ENCODE assay signal across 8 mouse cellular contexts in genomic region chr11:75467512-75468215, GRCm38 (mm10). TPM values are rescaled to one million over a fixed set of nuclear protein-coding genes. Genes with fewer than 3 reads are reported as not detected.
DNase-seq lines count a peak whose midpoint lies in the region; ATAC-seq and TF ChIP-seq lines count a peak whose summit lies in the region.

No protein-coding gene starts in this region.

- peak overlapping the region in 1 of 2 experiments; percentile 44; a peak in 2 of 4 replicates for H3K27ac ChIP-seq in heart, embryonic 14.5 days (replicated peaks in 1 of 2; ENCODE audit: control insufficient read depth in 1 of 2, insufficient read depth in 1 of 2, low read depth in 2 of 2, low read length in 2 of 2)
- H3K27ac ChIP-seq in kidney, embryonic 14.5 days (ENCODE audit: low read depth, low read length), result no peak overlapping the region
- no peak overlapping the region for H3K27ac ChIP-seq in lung, postnatal 0 days (ENCODE audit: low read length)
- no peak overlapping the region for H3K27ac ChIP-seq in olfactory bulb, adult 2 months (ENCODE audit: insufficient read depth, low read depth, low read length)

- peaks cover 74% of the 10 kb centered on the region for H3K4me1 ChIP-seq in erythroblast, embryonic 14.5 days (ENCODE audit: control insufficient read depth)
- H3K4me1 ChIP-seq in heart, embryonic 14.5 days (ENCODE audit: control insufficient read depth in 2 of 2, insufficient read depth in 2 of 2, low read length in 2 of 2), result peaks cover 19 to 27% of the 10 kb centered on the region in 2 experiments
- peaks cover 16% of the 10 kb centered on the region for H3K4me1 ChIP-seq in kidney, embryonic 14.5 days (ENCODE audit: control insufficient read depth, insufficient read depth, low read length)
- H3K4me1 ChIP-seq in lung, postnatal 0 days (ENCODE audit: insufficient read depth, low read depth, low read length), result no peaks in the 10 kb centered on the region
- H3K4me1 ChIP-seq in olfactory bulb, adult 2 months (ENCODE audit: control insufficient read depth, insufficient read depth, low read length), result peaks cover 18% of the 10 kb centered on the region

- TF ChIP-seq CTCF in lung, postnatal 0 days (IDR thresholded peaks at IDR 0.05), result peak; percentile 36
- TF ChIP-seq CTCF in olfactory bulb, adult 2 months (IDR thresholded peaks at IDR 0.05; ENCODE audit: insufficient read depth, low read depth, low read length), result no peak

- peak overlapping the region; percentile 69 for H3K4me3 ChIP-seq in erythroblast, embryonic 14.5 days (replicated peaks)
- H3K4me3 ChIP-seq in heart, embryonic 14.5 days (ENCODE audit: control insufficient read depth in 1 of 2, insufficient read depth in 1 of 2, low read depth in 1 of 2, low read length in 2 of 2), result peak overlapping the region; percentile 50 to 52
- H3K4me3 ChIP-seq in kidney, embryonic 14.5 days (ENCODE audit: low read length), result peak overlapping the region; percentile 44
- peak overlapping the region; percentile 40 for H3K4me3 ChIP-seq in lung, postnatal 0 days (ENCODE audit: low read depth, low read length)
- H3K4me3 ChIP-seq in olfactory bulb, adult 2 months (ENCODE audit: insufficient read depth, low read depth, low read length), result peak overlapping the region; percentile 10; the same call in 1 of the 2 replicates

- no peaks in the 10 kb centered on the region for H3K27me3 ChIP-seq in erythroblast, embryonic 14.5 days (ENCODE audit: control insufficient read depth)
- H3K27me3 ChIP-seq in heart, embryonic 14.5 days (ENCODE audit: control insufficient read depth, insufficient read depth, low read length), result no peaks in the 10 kb centered on the region
- no peaks in the 10 kb centered on the region for H3K27me3 ChIP-seq in kidney, embryonic 14.5 days (ENCODE audit: control insufficient read depth, insufficient read depth, low read length)
- H3K27me3 ChIP-seq in lung, postnatal 0 days (replicated peaks; ENCODE audit: insufficient read depth, low read length), result no peaks in the 10 kb centered on the region

- peak overlapping the region; percentile 87 for H3K4me2 ChIP-seq in heart, embryonic 14.5 days (ENCODE audit: low read length)
- H3K4me2 ChIP-seq in kidney, embryonic 14.5 days (replicated peaks; ENCODE audit: low read depth, low read length), result peak overlapping the region; percentile 76
- H3K4me2 ChIP-seq in lung, postnatal 0 days (replicated peaks; ENCODE audit: low read depth, low read length), result peak overlapping the region; percentile 68

- H3K9ac ChIP-seq in heart, embryonic 14.5 days (ENCODE audit: low read length), result peak overlapping the region; percentile 77
- H3K9ac ChIP-seq in kidney, embryonic 14.5 days (ENCODE audit: low read depth, low read length), result peak overlapping the region; percentile 61
- H3K9ac ChIP-seq in lung, postnatal 0 days (replicated peaks; ENCODE audit: low read depth), result peak overlapping the region; percentile 43

- WGBS in heart, embryonic 14.5 days, result 9% methylated on average over 19 of the region's 19 CpGs
- 18% methylated on average over 19 of the region's 19 CpGs for WGBS in kidney, embryonic 14.5 days
- WGBS in lung, postnatal 0 days, result 15% methylated on average over 19 of the region's 19 CpGs
- 22% methylated on average over 19 of the region's 19 CpGs for WGBS in olfactory bulb, adult 2 months

- TF ChIP-seq POLR2A in olfactory bulb, adult 2 months (IDR thresholded peaks at IDR 0.05; ENCODE audit: insufficient read depth, low read depth, low read length), result no peak

- no peak for TF ChIP-seq EP300 in lung, postnatal 0 days (IDR thresholded peaks at IDR 0.05)

- peak; percentile 70 for ATAC-seq in heart, embryonic 14.5 days (ENCODE audit: insufficient number of reproducible peaks, insufficient read depth, low FRiP score, low read depth)
- ATAC-seq in kidney, embryonic 14.5 days (ENCODE audit: low FRiP score, low TSS enrichment), result peak; percentile 85
- ATAC-seq in lung, postnatal 0 days, result peak; percentile 56

- peaks cover 3% of the 10 kb centered on the region for H3K9me3 ChIP-seq in erythroblast, embryonic 14.5 days (ENCODE audit: control insufficient read depth, low read length)
- no peaks in the 10 kb centered on the region for H3K9me3 ChIP-seq in heart, embryonic 14.5 days (ENCODE audit: control insufficient read depth, low read length)
- peaks cover 3% of the 10 kb centered on the region; the same call in 1 of the 2 replicates for H3K9me3 ChIP-seq in kidney, embryonic 14.5 days (ENCODE audit: control insufficient read depth, low read length)
- H3K9me3 ChIP-seq in lung, postnatal 0 days (ENCODE audit: low read length), result no peaks in the 10 kb centered on the region

- peak; percentile 21 for DNase-seq in cerebellum, adult 9-11 months
- no peak for DNase-seq in cerebellum, adult 11-12 months
- peak; percentile 75 for DNase-seq in lung, postnatal 0 days (ENCODE audit: low spot score)
- DNase-seq in natural killer cell, adult 2 months (ENCODE audit: low spot score in 2 of 2), result no peak

- peaks cover 49% of the 10 kb centered on the region for H3K36me3 ChIP-seq in erythroblast, embryonic 14.5 days (ENCODE audit: control insufficient read depth)
- peaks cover 31% of the 10 kb centered on the region for H3K36me3 ChIP-seq in heart, embryonic 14.5 days (ENCODE audit: control insufficient read depth, insufficient read depth, low read length)
- H3K36me3 ChIP-seq in kidney, embryonic 14.5 days (ENCODE audit: control insufficient read depth, insufficient read depth, low read length), result peaks cover 10% of the 10 kb centered on the region; the same call in 1 of the 2 replicates
- peaks cover 13% of the 10 kb centered on the region for H3K36me3 ChIP-seq in lung, postnatal 0 days (ENCODE audit: insufficient read depth, low read length)

RNA-seq across cellular contexts. Expression of gene Tlcd2, which starts 6.1 kb away (rescaled TPM):
- polyA plus RNA-seq in erythroblast, embryonic 14.5 days (2012), result 0.15 and 0.41 TPM in 2 replicates
- 10.3 and 13.4 TPM in 2 replicates for polyA plus RNA-seq in heart, embryonic 14.5 days (2014; fragmentation: Nextera tagmentation; extraction: Ambion mirVana)
- polyA plus RNA-seq in kidney, embryonic 14.5 days (2014; fragmentation: Nextera tagmentation; extraction: Ambion mirVana), result 20.7 and 21.0 TPM in 2 replicates
- polyA plus RNA-seq in lung, postnatal 0 days (2015; fragmentation: Nextera tagmentation; extraction: Ambion mirVana), result 6.1 and 8.7 TPM in 2 replicates
- not detected in 2 replicates for polyA plus RNA-seq in olfactory bulb, adult 2 months (2012; ENCODE audit: insufficient read depth, insufficient read length, low replicate concordance, missing spikeins)

RNA-seq across cellular contexts. Expression of gene Wdr81, which starts 13.1 kb away (rescaled TPM):
- 11.2 and 11.7 TPM in 2 replicates for polyA plus RNA-seq in erythroblast, embryonic 14.5 days (2012)
- polyA plus RNA-seq in heart, embryonic 14.5 days (2014; fragmentation: Nextera tagmentation; extraction: Ambion mirVana), result 3.1 and 3.7 TPM in 2 replicates
- polyA plus RNA-seq in kidney, embryonic 14.5 days (2014; fragmentation: Nextera tagmentation; extraction: Ambion mirVana), result 2.8 and 4.8 TPM in 2 replicates
- 5.9 and 7.2 TPM in 2 replicates for polyA plus RNA-seq in lung, postnatal 0 days (2015; fragmentation: Nextera tagmentation; extraction: Ambion mirVana)
- polyA plus RNA-seq in olfactory bulb, adult 2 months (2012; ENCODE audit: insufficient read depth, insufficient read length, low replicate concordance, missing spikeins), result not detected in 2 replicates

RNA-seq across cellular contexts. Expression of gene Prpf8, which starts 19.0 kb away (rescaled TPM):
- polyA plus RNA-seq in erythroblast, embryonic 14.5 days (2012), result 2.2 and 4.5 TPM in 2 replicates
- 46.8 and 48.2 TPM in 2 replicates for polyA plus RNA-seq in heart, embryonic 14.5 days (2014; fragmentation: Nextera tagmentation; extraction: Ambion mirVana)
- 56.4 and 103 TPM in 2 replicates for polyA plus RNA-seq in kidney, embryonic 14.5 days (2014; fragmentation: Nextera tagmentation; extraction: Ambion mirVana)
- 19.7 and 22.5 TPM in 2 replicates for polyA plus RNA-seq in lung, postnatal 0 days (2015; fragmentation: Nextera tagmentation; extraction: Ambion mirVana)
- polyA plus RNA-seq in olfactory bulb, adult 2 months (2012; ENCODE audit: insufficient read depth, insufficient read length, low replicate concordance, missing spikeins), result 102 and 148 TPM in 2 replicates

RNA-seq across cellular contexts. Expression of gene Serpinf2, which starts 28.3 kb away (rescaled TPM):
- polyA plus RNA-seq in erythroblast, embryonic 14.5 days (2012), result 0.36 and 0.42 TPM in 2 replicates
- polyA plus RNA-seq in heart, embryonic 14.5 days (2014; fragmentation: Nextera tagmentation; extraction: Ambion mirVana), result not detected in 2 replicates
- 3.9 and 8.4 TPM in 2 replicates for polyA plus RNA-seq in kidney, embryonic 14.5 days (2014; fragmentation: Nextera tagmentation; extraction: Ambion mirVana)
- 0.14 and 0.19 TPM in 2 replicates for polyA plus RNA-seq in lung, postnatal 0 days (2015; fragmentation: Nextera tagmentation; extraction: Ambion mirVana)
- not detected in 2 replicates for polyA plus RNA-seq in olfactory bulb, adult 2 months (2012; ENCODE audit: insufficient read depth, insufficient read length, low replicate concordance, missing spikeins)

RNA-seq across cellular contexts. Expression of gene Rilp, which starts 42.2 kb away (rescaled TPM):
- polyA plus RNA-seq in erythroblast, embryonic 14.5 days (2012), result 0.10 TPM in 1 of 2 replicates, not detected in the other
- polyA plus RNA-seq in heart, embryonic 14.5 days (2014; fragmentation: Nextera tagmentation; extraction: Ambion mirVana), result 5.7 and 6.4 TPM in 2 replicates
- 0.51 and 0.97 TPM in 2 replicates for polyA plus RNA-seq in kidney, embryonic 14.5 days (2014; fragmentation: Nextera tagmentation; extraction: Ambion mirVana)
- polyA plus RNA-seq in lung, postnatal 0 days (2015; fragmentation: Nextera tagmentation; extraction: Ambion mirVana), result 12.4 and 15.7 TPM in 2 replicates
- polyA plus RNA-seq in olfactory bulb, adult 2 months (2012; ENCODE audit: insufficient read depth, insufficient read length, low replicate concordance, missing spikeins), result not detected in 2 replicates

Comparison
In these comparisons a context has a peak if more than half of its experiments do, and no peak if none do; other contexts are left out.
1. DNase-seq: peak in cerebellum, adult 9-11 months (single experiment) and lung, postnatal 0 days (single experiment); none in cerebellum, adult 11-12 months (single experiment) and natural killer cell, adult 2 months (0 of 2).
2. H3K4me3 ChIP-seq: peak in every context shown above with its lines; median percentile 69 in erythroblast, embryonic 14.5 days; 51 in heart, embryonic 14.5 days; 44 in kidney, embryonic 14.5 days; 40 in lung, postnatal 0 days; 10 in olfactory bulb, adult 2 months.
3. Peak in every context shown above with its lines, with median percentiles within 50 percentile points of each other: ATAC-seq, H3K4me2 ChIP-seq and H3K9ac ChIP-seq.